Mouse (Mus musculus): ENCODE measurements around the gene Rfx2.

Rfx2 gene

DNA sequence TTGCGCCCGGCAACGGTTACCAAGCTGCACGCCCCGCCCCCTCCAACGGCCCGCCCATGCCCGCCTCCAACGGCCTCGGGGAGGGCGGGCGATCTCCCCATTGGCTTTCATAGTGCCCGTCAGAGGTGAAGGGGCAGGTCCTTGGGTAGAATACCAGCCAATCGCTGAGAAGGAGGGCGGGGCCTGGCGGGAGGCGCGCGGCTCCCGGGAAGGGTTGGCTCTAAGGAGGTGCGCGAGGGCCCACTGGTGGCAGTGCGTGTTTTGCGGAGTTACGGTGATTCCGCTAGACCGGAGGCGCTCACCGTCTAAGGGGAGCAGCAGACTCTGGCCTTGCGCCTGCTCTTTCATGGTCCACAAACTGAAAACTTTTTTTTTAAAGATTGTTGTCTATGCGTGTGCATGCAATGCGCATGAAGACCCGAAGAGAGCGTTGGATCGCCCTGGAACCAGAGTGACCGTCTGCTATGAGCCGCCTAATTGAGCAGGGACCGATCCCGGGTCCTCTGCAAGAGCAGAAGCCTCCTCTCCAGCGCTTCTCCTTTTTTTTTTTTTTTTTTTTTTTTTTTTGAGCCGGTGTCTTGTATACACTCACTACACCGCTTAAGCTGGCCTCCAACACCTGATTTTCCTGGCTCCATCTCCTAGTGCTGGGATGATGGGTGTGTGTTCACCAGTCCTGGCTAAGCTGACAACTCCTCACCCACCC lies 451 bp upstream of the Rfx2 start:
- peak; percentile 99 for DNase-seq

DNA sequence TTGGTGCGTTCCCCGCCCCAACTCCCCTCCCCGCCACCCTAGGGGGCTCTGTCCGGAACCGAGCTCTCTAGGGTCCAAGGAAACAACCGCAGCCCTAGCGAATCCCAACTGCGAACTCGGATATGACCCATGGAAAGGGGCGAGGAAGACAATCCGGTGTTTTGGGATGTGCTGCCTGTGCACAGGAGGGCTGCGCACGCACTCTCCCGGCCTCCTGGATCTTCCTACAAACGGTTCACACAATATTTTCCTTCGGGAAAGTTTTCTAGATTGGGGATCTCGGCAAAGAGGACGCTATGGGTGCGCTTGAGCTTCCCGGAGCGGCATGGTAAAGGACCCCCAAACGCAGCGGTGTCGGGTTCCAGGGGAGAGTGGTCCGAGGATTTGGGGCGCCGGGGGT lies 1.0 kb downstream of the Rfx2 start:
- peak in 1 of 2 experiments; percentile 29 for DNase-seq

DNA sequence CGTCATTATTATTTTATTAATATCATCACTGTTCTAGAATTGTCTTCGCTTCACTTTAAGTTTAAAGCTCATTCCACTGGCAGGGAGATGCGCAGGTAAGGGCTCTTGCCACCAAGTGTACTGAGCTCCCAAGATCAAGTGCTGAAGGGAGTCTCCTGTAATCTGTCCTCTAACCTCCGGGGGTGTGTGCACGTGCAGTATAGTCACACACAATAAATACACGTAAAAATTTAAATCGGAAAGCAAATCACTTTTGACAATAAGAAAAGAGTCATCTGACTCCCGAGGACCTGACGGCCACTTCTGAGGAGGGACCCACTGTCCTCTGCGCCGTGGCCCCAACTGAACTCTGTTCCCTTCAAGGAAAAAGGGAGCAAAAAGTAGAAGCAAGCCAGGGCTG lies 1.6 kb downstream of the Rfx2 start:
- no peak for DNase-seq

DNA sequence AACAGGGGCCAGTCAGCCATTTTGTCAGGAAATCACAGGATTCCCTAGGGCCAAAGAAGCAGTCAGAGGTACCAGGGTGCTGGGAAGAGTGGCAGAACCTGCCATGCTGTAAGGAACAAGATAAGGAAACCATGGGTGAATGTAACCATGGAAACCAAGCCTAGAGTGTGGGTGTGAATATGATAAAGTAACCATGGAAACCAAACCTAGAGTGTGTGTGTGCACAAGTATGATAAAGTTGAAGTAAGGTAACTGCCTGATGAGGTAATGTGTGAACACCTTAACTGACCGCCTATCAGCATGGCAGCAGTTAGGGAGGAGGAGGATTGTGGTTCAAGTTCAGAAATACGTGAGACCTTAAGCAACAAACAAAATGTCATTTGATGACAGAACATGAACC lies 4.1 kb downstream of the Rfx2 start:
- no peak for DNase-seq

DNA sequence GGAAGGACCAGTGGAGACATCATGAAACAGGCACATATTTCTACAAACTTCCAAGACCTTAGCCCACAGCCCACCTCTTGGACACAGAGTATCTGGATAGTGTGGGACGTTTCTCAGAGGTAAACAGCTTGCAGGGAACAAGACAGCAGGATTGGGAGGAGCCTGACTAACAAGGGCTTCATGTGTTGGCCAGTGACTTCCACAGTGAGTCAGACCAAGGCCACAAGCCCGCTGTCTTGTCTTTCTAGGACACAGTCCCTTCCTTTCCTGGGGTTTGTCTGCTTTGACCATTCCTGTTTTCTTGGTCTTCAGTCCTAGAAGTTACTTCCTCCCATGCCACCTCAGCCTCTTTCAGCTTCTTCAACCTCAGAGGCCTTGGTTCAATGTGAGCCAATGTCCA lies 7.5 kb downstream of the Rfx2 start:
- DNase-seq = no peak

DNA sequence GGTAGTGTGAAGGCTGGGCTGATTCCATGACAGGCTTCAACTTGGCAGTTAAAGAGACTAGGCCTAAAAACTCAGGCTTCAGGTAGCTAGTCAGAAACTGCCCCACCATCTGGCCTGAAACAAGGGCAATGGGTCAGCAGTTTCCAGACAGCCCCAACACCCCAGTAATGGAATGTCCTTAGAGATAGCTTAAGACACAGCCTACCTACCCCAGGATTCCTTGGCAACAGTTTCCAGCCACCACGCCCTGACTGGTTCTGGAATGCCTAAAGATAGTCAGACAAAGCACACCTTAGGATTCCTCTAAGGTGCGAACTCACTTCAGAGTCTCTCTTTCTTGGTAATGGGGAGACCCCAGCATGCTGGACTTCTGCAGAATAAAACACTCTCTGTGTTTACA lies 8.4 kb downstream of the Rfx2 start:
- no peak for DNase-seq

DNA sequence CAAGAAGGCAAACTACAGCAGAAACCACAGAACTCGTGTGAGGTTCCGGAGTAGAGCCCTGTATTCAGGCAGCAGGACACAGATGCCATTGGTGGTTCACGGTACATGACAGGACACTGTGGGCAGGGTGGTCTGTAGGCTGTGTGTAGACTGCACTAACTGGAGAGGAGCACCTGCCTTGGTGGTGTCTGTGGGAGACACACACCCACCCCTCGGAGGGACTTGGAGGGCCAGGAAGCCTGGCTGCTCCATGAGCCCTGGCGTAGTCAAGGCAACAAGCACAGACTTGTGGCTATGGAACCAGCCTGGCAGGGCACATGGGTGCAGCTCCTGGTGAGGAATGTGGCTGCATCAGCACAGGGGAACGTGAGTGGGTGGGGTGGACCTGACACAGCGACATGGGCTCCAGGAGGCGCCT lies 11.1 kb downstream of the Rfx2 start:
- no peak for DNase-seq

DNA sequence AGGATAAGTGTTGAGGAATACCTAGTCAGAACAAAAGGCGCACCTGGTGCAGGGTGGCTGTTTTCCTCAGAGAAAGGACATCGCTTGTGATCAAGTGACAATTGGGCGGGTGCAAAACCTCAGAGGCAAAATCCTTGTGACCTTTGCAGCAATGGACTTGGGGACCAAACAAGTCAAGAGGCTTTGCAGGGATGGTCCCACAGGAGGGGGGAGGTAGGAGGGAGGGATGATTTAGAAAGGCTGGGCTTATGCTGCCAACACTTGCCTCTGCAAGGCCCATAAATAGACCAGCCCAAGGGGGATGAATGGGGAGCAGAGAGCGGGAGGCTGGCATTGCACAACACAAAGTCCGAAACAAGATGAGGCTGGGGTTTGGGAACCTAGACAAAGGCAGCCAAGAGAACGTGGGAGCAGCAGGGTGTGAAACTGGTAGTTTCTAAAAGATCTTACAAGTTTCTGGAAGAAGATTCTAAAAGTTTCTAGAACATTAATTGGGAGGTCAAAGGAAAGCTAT lies 11.7 kb downstream of the Rfx2 start:
- DNase-seq = no peak

DNA sequence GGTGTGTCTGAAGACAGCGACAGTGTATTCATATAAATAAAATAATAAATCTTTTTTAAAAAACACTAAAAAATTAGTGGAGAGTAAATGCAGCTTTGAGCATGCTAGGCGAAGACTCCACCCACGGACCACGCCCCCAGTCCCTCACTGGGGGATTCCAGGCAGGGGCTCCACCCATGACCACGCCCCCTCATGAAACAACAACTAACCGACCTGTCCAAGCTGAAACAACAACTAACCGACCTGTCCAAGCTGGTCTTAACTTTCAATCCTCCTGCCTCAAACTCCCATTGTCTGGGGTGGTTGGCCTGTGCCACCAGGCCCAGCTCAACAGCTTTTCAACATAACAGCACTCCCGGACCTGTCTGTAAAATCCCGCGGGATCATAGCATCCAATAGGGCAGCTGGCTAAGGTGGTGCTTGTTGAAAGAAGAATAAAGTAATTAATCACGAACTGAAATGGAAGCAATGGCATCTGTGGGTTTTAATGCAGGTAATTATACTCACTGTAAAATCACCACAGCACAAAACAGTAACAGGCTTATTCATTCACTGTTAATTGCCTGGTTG lies 12.7 kb downstream of the Rfx2 start:
- DNase-seq = no peak

DNA sequence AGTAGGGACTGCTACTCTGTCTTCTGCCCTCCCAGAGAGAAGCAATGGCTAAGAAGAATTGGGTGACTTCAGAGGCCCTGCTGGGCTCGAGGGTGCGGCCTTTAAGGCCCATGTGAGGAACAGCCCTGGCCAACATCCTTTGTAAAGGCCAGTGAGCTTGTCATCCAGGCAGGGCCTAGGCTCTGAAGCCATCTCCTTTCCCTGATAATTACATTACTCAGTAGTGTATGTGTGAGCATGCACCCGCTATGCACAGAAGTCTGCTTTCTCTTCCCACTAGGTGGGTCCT lies 15.8 kb downstream of the Rfx2 start:
- no peak for DNase-seq

DNA sequence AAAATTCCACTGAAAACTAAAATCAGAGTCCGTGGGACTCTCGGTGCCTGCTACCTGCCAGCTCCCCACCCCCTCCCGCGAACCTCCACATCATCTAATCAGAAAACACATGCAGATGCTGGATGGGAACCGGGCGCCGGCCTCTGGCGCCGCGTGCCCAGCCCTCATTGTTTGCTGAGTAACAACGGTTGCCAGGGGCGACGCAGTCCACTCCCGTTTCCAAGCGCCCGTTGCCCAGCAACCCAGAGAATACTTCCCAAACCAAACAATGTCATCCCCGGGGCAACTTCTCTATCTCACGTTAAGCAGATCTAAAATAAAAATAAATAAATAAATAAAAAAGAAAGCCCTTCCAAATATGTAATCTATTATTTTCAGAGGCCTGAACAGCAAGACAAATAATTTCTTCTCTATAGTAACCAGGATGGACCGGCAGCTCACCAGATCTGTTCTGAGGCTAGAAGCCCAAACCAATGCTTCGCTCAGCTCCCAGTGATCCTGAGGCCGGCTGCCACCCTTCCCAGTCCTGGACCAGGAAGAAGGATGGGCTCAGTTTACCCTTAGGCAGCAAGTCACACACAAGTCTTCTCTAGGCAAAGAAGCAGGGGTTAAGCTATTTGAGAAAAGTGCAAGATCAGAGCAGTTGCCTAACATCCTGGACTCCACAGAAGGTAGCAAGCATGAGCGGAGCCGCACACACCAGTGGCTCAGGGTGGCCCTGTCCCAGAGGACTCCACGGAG lies 16.3 kb downstream of the Rfx2 start:
- peak in 1 of 2 experiments; percentile 23 for DNase-seq

DNA sequence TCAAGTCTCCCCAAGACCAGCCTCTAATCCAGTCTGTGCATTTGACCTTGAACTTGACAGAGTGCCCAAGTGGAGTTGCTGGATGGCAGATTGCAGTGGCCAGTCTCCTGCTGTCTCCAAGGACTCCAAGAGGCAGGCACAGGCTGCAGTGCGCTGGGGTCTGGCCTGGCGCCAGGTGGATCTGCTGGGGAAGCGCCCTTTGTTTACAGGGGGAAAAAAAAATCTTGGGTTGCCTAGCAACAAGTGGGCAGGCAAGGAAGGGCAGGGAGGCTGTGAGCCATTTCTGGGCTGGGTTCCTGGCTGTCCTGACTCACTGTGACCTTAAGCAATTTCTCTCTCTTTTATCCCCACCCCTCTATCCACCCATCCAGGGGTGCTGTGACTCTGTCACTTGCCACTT lies 20.6 kb downstream of the Rfx2 start:
- peak; percentile 56 to 63 for DNase-seq

DNA sequence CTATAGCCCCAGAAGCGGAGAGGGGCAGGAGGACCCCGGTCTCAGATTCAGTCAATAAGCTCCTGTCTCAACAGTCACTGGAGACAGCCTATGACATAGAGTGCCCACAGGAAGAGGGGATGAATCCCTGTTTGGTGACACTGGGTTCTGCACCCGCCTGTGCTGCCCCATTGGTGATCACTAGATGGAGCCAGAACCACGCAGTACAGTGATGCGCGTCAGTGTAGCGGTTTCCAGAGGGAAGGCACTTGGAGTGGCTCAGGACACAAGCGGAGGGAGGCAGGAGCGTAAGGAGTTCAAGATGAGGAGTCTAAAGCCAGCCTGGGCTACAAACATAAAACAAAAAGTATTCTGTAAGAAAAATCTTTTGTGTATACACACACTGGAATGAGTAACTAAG lies 22.3 kb downstream of the Rfx2 start:
- peak; percentile 80 to 81 for DNase-seq

DNA sequence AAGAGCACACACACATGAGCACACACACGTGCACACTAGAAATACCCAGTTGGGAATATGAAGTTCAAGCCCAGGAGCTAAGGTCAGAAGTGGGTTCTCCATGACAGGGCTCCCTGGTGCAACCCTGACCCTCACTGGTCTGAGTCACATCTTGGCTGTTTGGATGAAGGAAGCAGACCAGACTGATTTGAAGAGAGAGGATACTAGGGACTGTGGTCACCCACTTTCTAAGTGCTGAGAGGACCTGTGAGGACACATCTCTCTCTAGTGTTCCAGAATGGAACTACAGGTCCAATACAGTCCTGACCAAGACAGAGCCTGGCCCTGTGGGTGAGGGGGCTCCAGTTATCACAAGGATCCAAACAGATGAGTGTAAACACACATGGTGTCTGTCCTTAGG lies 25.0 kb downstream of the Rfx2 start:
- no peak for DNase-seq

DNA sequence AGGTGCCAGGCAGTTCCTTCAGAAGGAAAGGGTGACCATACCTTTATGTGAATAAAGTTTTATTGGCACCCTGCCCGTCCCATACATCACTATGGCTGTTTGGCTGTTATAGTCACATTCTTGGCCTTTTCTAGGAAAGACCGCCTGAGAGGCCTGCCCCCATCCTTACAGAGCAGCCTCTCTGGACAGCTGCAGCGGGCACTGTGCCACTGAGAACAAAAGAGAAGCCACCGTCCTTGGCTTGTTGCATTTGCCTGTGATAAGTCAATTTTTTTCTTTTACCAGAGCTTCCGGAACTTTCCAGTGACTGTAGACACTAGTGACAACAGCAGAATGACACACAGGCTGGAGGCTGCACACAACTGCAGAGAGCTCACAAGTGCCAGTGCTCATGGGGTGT lies 25.9 kb downstream of the Rfx2 start:
- no peak for DNase-seq

DNA sequence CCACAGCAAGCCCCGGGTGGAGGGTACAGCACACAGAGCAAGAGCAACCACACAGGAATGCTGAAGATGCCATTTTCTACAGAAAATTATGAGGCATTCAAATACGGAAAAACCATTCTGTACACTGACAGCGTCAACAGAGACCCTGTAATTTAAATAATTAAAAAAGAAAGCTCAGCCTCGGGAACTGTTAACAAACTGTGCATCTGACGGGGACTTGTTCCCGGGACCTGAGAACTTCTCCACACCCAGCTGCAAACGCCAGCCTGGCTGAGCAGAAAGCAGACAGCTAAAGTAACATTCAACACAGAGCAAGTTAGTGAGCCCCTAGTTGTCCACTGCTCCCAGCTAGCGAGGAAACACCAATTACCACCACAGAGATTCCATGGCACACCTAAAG lies 28.7 kb downstream of the Rfx2 start:
- no peak for DNase-seq

DNA sequence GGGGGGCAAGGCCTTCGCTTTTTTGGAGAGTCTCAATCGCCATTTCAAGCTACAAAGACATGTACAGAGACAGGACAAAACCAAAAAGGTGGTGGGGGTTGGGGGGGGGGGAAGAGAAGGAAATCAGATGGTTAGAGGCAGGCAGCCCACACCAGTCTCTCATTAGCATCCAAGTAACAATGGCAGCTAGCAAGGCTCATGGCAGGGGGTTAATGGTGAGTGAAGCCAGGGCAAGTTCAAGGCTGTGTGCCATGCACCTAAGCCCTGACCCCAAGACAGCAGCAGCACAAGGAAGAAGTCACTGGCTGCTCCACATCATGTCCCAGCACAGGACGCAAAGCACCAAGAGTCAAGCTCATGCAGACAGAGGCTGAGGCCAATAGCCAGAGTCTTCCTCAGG lies 31.5 kb downstream of the Rfx2 start:
- DNase-seq = no peak

DNA sequence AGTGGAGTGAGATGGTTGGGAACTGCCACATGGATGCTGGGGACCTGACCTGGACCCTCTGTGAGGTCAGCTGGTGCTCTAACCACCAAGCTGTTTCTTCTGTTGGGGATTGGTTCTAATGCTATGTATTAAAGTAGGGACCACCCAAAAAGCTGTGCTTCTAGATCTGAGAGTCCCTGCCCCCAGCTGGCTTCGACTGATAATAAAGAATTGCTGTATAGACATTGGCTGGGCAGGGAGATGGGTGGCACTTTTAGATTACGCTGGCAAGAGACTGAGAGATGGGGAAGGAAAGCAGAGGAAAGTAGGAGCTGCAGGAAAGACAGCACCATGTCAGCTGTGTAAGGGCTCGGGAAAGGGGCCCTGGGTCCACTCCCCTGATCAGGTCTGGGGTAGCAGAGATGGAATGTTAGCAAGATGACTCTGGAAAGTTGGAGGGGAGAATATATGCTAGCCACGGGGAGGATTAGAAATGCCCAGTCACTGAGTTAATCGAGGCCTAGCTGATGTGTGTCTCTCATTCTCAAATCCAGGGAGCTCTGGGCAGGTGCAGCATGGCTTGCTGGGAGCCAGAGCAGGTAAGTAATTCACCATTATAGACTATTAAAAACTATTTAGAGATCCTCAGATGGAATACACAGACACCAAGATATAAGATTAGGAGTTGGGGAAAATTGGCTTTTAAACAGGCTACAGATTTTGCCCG lies 37.0 kb downstream of the Rfx2 start:
- no peak for DNase-seq

DNA sequence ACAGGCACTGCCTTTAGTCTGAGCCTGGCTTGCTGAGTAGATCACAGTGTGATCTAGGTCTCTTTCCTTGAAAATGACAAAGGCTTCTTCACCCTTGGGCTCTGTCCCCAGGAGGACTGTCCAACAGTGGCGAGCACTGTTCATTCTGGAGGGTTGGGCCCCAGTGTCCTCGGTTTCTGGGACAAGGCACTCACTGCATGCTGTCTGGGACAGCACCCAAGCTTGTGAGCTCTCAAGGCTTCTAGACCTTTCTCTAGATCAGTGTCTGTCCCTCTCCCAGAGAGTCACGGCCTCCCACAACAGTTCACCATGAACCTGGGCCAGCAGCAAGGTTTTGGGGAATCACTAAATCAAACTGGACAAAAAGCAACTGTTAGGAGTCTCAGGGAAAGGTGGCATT lies 38.2 kb downstream of the Rfx2 start:
- no peak for DNase-seq

DNA sequence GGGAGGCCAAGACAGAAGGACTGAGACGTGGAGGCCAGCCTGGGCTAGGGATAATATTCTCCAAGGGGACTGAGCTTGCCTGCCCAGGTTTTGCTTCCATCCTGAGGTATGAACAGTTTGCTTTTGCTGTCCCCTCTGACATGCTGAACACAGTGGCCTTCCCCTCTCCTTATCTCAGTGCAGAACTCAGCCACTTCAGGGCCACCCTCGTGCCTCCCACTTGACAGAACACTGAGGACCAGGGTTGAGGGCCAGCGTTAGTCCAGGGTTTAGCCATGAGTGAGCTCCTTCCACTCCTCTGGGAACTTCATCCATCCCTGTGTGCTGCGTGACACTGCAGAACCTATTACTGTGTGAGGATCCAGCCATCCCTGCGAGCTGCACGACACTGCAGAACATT lies 41.5 kb downstream of the Rfx2 start:
- no peak for DNase-seq

DNA sequence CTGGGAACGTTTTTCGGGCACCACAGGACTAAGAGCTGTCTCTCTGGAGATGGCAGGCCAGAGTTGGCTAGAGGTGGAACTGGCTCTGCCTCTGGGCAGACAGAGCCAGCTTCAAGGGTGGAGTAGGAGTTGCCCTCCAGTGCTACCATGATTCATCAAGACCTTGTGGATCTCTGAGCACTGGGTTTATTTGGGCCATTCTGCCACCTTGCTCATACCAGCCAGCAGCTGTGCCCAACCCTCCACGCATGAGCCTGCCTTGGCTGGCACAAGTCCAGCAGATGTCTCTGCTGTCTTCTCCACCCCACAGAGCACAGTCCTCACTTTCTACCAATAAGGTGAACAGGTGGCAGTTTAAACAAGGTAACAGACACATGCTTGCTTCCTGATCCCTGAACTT lies 41.9 kb downstream of the Rfx2 start:
- no peak for DNase-seq

DNA sequence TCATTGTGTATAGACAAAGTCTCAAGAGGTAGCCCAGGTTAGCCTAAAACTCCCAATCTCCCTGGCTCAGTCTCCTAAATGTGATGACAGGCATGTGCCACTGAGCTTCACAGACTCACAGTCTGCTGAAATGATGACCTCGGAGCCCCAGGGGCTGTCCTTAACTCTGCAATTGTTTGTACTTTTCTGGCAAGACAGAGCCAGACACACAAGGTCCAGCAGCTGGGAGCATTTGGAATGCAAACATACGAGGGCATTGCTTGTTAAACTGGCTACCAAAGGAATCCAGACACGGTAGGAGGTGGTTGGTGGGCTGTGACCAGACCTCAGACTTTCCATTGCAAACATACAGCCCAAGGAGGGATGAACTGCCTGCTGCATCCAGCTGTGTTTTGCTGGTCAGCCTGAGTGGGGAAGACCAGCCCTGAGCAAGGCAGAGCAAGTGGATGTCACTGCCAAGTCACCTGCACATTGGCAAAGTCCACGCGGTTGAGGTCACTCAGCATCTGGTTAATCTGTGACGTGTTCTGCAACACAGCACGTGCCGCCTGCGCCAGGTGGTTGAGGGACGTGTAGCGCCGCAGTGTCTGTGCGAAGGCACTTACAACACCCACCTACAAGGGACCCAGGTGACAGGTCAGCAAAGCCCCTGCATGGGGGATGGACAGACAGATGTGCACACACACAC lies 50.4 kb downstream of the Rfx2 start:
- no peak for DNase-seq

DNA sequence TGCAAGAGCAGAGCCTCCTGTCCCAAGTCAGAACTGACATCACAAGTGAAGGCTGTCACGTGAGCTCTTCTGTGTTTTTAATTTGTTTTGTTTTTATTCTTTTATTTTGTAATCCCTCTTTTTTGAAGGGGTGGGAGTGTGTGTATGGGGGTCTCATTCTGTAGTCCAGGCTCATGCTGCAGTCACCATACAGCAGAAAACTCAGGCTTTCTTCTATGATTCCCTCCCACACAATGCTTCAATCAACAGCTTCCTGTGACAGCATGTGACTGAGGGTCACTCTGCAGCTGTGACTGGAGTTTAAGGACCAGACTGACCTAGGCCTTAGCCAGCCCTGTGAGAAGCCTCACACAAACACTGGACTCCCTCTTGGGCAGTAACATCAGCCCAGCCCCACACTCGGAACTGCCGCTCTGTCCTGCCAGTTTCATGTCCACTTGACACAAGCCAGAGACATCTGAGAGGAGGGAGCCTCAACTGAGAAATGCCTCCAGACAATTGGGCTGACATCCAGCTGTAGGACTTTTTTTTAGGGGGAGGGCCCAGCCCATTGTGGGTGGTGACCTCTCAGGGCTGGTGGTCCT lies 51.9 kb downstream of the Rfx2 start:
- DNase-seq = no peak

All from cerebellum, adult 18-20 months (tissue).